Mouse (Mus musculus): ENCODE results near the gene Manbal.

DNA sequence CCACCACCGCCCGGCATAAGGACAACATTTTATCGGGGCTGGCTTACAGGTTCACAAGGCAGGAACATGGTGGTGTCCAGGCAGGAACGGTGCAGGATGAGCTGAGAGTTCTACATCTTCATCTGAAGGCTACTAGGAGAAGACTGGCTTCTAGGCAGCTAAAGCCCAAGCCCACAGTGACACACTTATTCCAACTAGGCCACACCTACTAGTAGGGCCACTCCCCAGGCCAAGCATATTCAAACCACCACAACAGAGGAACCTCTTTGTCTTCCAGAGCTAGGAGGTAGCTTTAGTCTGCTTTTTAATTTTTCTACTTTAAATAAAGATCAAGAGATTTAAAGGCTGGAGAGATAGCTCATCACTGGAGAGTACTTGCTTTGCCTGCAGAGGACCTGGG, 26.2 kb downstream of the Manbal start:
- TF ChIP-seq CTCF (conservative IDR thresholded peaks at IDR 0.05; ENCODE audit: insufficient read depth, insufficient read length, low read depth, low read length) (no peak), POLR2A (IDR thresholded peaks at IDR 0.05; ENCODE audit: low read depth, low read length) (no peak)

Data from kidney, adult 2 months (tissue).